Mouse (Mus musculus) limb, embryonic 14.5 days (tissue): ENCODE data around the gene Slc4a1. TPM values are rescaled to one million over a fixed set of nuclear protein-coding genes. Genes with fewer than 3 reads are reported as not detected.

Source experiments
- ATAC-seq: fragments of 200-750 bp; cut with Nextera tagmentation; 2 replicates; pipeline ENCODE4 v1.8.0; 2017; ENCODE audit warnings: low read depth, moderate number of reproducible peaks, moderate TSS enrichment; ENCODE audit not compliant: low FRiP score
- DNase-seq: peaks from one replicate; pipeline ENCODE4 v3.0.0-alpha.2; 2015; ENCODE audit warnings: low spot score
- H3K27ac ChIP-seq: fragments of 300-500 bp; sonication (generic); replicated peaks from 2 replicates; pipeline ENCODE4 v1.5.1; 2014; ENCODE audit warnings: low read depth, mild to moderate bottlenecking, low read length, moderate library complexity, mixed read lengths
- H3K27me3 ChIP-seq: fragments of 300-500 bp; sonication (generic); 2 replicates; pipeline ENCODE4 v1.6.1; 2014; ENCODE audit warnings: low read length, mixed read lengths; ENCODE audit not compliant: control insufficient read depth, insufficient read depth
- H3K36me3 ChIP-seq: fragments of 300-500 bp; sonication (generic); 2 replicates; pipeline ENCODE4 v1.6.1; 2014; ENCODE audit warnings: mild to moderate bottlenecking, low read length, moderate library complexity, mixed read lengths; ENCODE audit not compliant: control insufficient read depth, insufficient read depth
- H3K4me1 ChIP-seq: fragments of 300-500 bp; sonication (generic); 2 replicates; pipeline ENCODE4 v1.6.1; 2014; ENCODE audit warnings: antibody characterized with exemption, low read length, mixed read lengths; ENCODE audit not compliant: control insufficient read depth, insufficient read depth
- H3K4me2 ChIP-seq: fragments of 300-500 bp; sonication (generic); replicated peaks from 2 replicates; pipeline ENCODE4 v1.6.1; 2014; ENCODE audit warnings: low read depth, mild to moderate bottlenecking, low read length, moderate library complexity; ENCODE audit not compliant: severe bottlenecking
- H3K4me3 ChIP-seq: fragments of 300-500 bp; sonication (generic); replicated peaks from 2 replicates; pipeline ENCODE4 v1.5.1; 2014; ENCODE audit warnings: low read length
- H3K9ac ChIP-seq: fragments of 300-500 bp; sonication (generic); 2 replicates; pipeline ENCODE4 v1.6.1; 2014; ENCODE audit warnings: mild to moderate bottlenecking, low read depth, low read length, moderate library complexity; ENCODE audit not compliant: severe bottlenecking
- H3K9me3 ChIP-seq: fragments of 300-500 bp; sonication (generic); 2 replicates; pipeline ENCODE4 v1.6.1; 2016; ENCODE audit warnings: low read length; ENCODE audit not compliant: control insufficient read depth
- POLR2A ChIP-seq: fragments of 200-500 bp; IDR thresholded peaks from 2 replicates; pipeline ENCODE4 v1.8.0; 2012; ENCODE audit warnings: inconsistent platforms, mild to moderate bottlenecking, moderate library complexity, borderline replicate concordance; ENCODE audit not compliant: insufficient read depth, insufficient read length; ENCODE audit errors: extremely low read depth
- WGBS: fragments of 180-500 bp; shearing (Covaris S2); extraction: QIAGEN DNeasy Blood & Tissue Kit; methylation state at CpG from one replicate; pipeline ENCODE4 v1.1.7; 2014; 5-methylcytosine and 5-hydroxymethylcytosine counted together
- polyA plus RNA-seq, 2 experiments: library from polyadenylated mRNA; depleted of rRNA in 1 of 2; stranded (reverse) in 1 of 2; unstranded in 1 of 2; fragments of >200 nt; fragmentation: Nextera tagmentation in 1 of 2; extraction: Ambion mirVana in 1 of 2; gene quantifications; 2 replicates each; pipeline versions ENCODE4 v1.2.1 to v1.2.3; 2012 to 2014

Slc4a1 gene
- polyA plus RNA-seq, 2 experiments: 3.5 to 6.6 TPM

GRCm38 (mm10) chr11:102358365-102358764 is 7.6 kb downstream of the Slc4a1 start:
- ATAC-seq: no peak
- Histone ChIP-seq H3K36me3 (no peaks in the 10 kb centered on the region), H3K27me3 (no peaks in the 10 kb centered on the region), H3K4me3 (no peak overlapping the region), H3K9ac (no peak overlapping the region), H3K27ac (no peak overlapping the region), H3K4me2 (no peak overlapping the region), H3K9me3 (no peaks in the 10 kb centered on the region), H3K4me1 (no peaks in the 10 kb centered on the region)
- no peak for DNase-seq
- WGBS: 66% methylated on average over 10 of the region's 10 CpGs
- TF ChIP-seq POLR2A: no peak

GRCm38 (mm10) chr11:102356636-102357350 is 9.2 kb downstream of the Slc4a1 start:
- no peaks in the 10 kb centered on the region for H3K27me3 ChIP-seq
- no peaks in the 10 kb centered on the region for H3K4me1 ChIP-seq
- H3K4me3 ChIP-seq: no peak overlapping the region
- no peak overlapping the region for H3K27ac ChIP-seq
- no peaks in the 10 kb centered on the region for H3K9me3 ChIP-seq
- H3K36me3 ChIP-seq: no peaks in the 10 kb centered on the region
- no peak for TF ChIP-seq POLR2A
- ATAC-seq (no peak), DNase-seq (no peak)
- H3K4me2 ChIP-seq: no peak overlapping the region
- H3K9ac ChIP-seq: no peak overlapping the region
- 69% methylated on average over 31 of the region's 31 CpGs for WGBS

- Histone ChIP-seq H3K27me3 (no peaks in the 10 kb centered on the region), H3K36me3 (no peaks in the 10 kb centered on the region), H3K4me3 (no peak overlapping the region), H3K27ac (no peak overlapping the region), H3K9ac (no peak overlapping the region), H3K9me3 (no peaks in the 10 kb centered on the region), H3K4me1 (no peaks in the 10 kb centered on the region), H3K4me2 (no peak overlapping the region)
- no peak for DNase-seq
- 76% methylated on average over 12 of the region's 12 CpGs for WGBS
- TF ChIP-seq POLR2A: no peak
- no peak for ATAC-seq
These were observed 9.8 kb downstream of the Slc4a1 start for GRCm38 (mm10) chr11:102356190-102356589.

- no peaks in the 10 kb centered on the region for H3K9me3 ChIP-seq
- H3K36me3 ChIP-seq: no peaks in the 10 kb centered on the region
- DNase-seq (no peak), ATAC-seq (no peak)
- H3K4me1 ChIP-seq: no peaks in the 10 kb centered on the region
- H3K9ac ChIP-seq: no peak overlapping the region
- H3K4me3 ChIP-seq: no peak overlapping the region
- no peak for TF ChIP-seq POLR2A
- no peaks in the 10 kb centered on the region for H3K27me3 ChIP-seq
- H3K4me2 ChIP-seq: no peak overlapping the region
- H3K27ac ChIP-seq: no peak overlapping the region
- WGBS: 76% methylated on average over 3 of the region's 3 CpGs
These were observed 10.5 kb downstream of the Slc4a1 start for GRCm38 (mm10) chr11:102355501-102355900.

GRCm38 (mm10) chr11:102353021-102353431 is 13.0 kb downstream of the Slc4a1 start:
- 44% methylated on average over 8 of the region's 8 CpGs for WGBS
- Histone ChIP-seq H3K9ac (no peak overlapping the region), H3K27ac (no peak overlapping the region), H3K36me3 (no peaks in the 10 kb centered on the region), H3K4me1 (no peaks in the 10 kb centered on the region), H3K9me3 (no peaks in the 10 kb centered on the region), H3K27me3 (no peaks in the 10 kb centered on the region), H3K4me3 (no peak overlapping the region), H3K4me2 (no peak overlapping the region)
- no peak for DNase-seq
- no peak for TF ChIP-seq POLR2A
- no peak for ATAC-seq

GRCm38 (mm10) chr11:102352378-102352777 is 13.6 kb downstream of the Slc4a1 start:
- Histone ChIP-seq H3K27me3 (no peaks in the 10 kb centered on the region), H3K36me3 (no peaks in the 10 kb centered on the region), H3K4me3 (no peak overlapping the region), H3K4me2 (no peak overlapping the region), H3K9ac (no peak overlapping the region), H3K9me3 (no peaks in the 10 kb centered on the region), H3K27ac (no peak overlapping the region), H3K4me1 (no peaks in the 10 kb centered on the region)
- no peak for ATAC-seq
- DNase-seq: no peak
- TF ChIP-seq POLR2A: no peak
- WGBS: 39% methylated on average over 5 of the region's 5 CpGs
